Mouse (Mus musculus): ENCODE measurements around the gene Pabpn1l.

- TF ChIP-seq CTCF (IDR thresholded peaks at IDR 0.05; ENCODE audit: extremely low read depth, insufficient read depth, insufficient read length, insufficient replicate concordance), result no peak
- TF ChIP-seq POLR2A (IDR thresholded peaks at IDR 0.05; ENCODE audit: low read depth, low read length), result no peak
Measured at GRCm38 (mm10) chr8:122616181-122616905, 6.2 kb downstream of the Pabpn1l start.

Measured in spleen, adult 2 months (tissue).